Mouse (Mus musculus) T-helper 1 cell (primary cell): ENCODE measurements at regions not wholly inside any gene's neighbourhood (a gene's known extent, or its start where the extent isn't known, plus 50 kb on each side); places are given as distances from the start of the nearest gene placed in this dataset.

Source experiments
- in situ Hi-C: fragments of 300-600 bp; cut with MboI, MseI; formaldehyde crosslinking; loops from one replicate; pipeline ENCODE4 v1.15.1; 2025; ENCODE audit warnings: high pct_unique_total_duplicates

- in situ Hi-C loops, result loop anchor here (5.0 kb wide), 1 partner anchor 51 kb away; no protein-coding TSS in a partner anchor
Measured at GRCm38 (mm10) chr4:135033302-135033701, 87.2 kb upstream of the Runx3 start.

GRCm38 (mm10) chr4:135034406-135034805, 86.0 kb upstream of the Runx3 start:
- in situ Hi-C loops, result loop anchor here (5.0 kb wide), 1 partner anchor 52 kb away; no protein-coding TSS in a partner anchor

GRCm38 (mm10) chr4:135036764-135037163, 83.7 kb upstream of the Runx3 start:
- in situ Hi-C loops, result no loop called here

GRCm38 (mm10) chr4:135039234-135039633, 81.2 kb upstream of the Runx3 start:
- in situ Hi-C loops, result no loop called here

- in situ Hi-C loops, result no loop called here
Measured at GRCm38 (mm10) chr4:135041921-135042320, 78.5 kb upstream of the Runx3 start.

GRCm38 (mm10) chr4:135042501-135042900, 78.0 kb upstream of the Runx3 start:
- in situ Hi-C loops, result no loop called here

GRCm38 (mm10) chr4:135045054-135045453, 75.4 kb upstream of the Runx3 start:
- in situ Hi-C loops, result no loop called here

GRCm38 (mm10) chr4:135046619-135047018, 73.8 kb upstream of the Runx3 start:
- in situ Hi-C loops, result no loop called here

- in situ Hi-C loops, result no loop called here
Measured at GRCm38 (mm10) chr4:135047251-135047650, 73.2 kb upstream of the Runx3 start.

- in situ Hi-C loops, result no loop called here
Measured at GRCm38 (mm10) chr4:135047771-135048170, 72.7 kb upstream of the Runx3 start.

GRCm38 (mm10) chr4:135049924-135050323, 70.5 kb upstream of the Runx3 start:
- in situ Hi-C loops, result no loop called here

GRCm38 (mm10) chr4:135051466-135051865, 69.0 kb upstream of the Runx3 start:
- in situ Hi-C loops, result no loop called here

GRCm38 (mm10) chr4:135053585-135053984, 66.9 kb upstream of the Runx3 start:
- in situ Hi-C loops, result no loop called here

GRCm38 (mm10) chr4:135054353-135054752, 66.1 kb upstream of the Runx3 start:
- in situ Hi-C loops, result no loop called here

GRCm38 (mm10) chr4:135056371-135056770, 64.1 kb upstream of the Runx3 start:
- in situ Hi-C loops, result no loop called here

GRCm38 (mm10) chr4:135057286-135057685, 63.2 kb upstream of the Runx3 start:
- in situ Hi-C loops, result no loop called here

GRCm38 (mm10) chr4:135058895-135059294, 61.6 kb upstream of the Runx3 start:
- in situ Hi-C loops, result no loop called here

GRCm38 (mm10) chr4:135061030-135061743, 59.3 kb upstream of the Runx3 start:
- in situ Hi-C loops, result no loop called here

- in situ Hi-C loops, result loop anchor here (5.0 kb wide), 2 partner anchors 75 to 140 kb away; no protein-coding TSS in a partner anchor
Measured at GRCm38 (mm10) chr4:135066766-135067479, 53.5 kb upstream of the Runx3 start.

- in situ Hi-C loops, result loop anchor here (5.0 kb wide), 2 partner anchors 74 to 139 kb away; no protein-coding TSS in a partner anchor
Measured at GRCm38 (mm10) chr4:135067805-135068204, 52.6 kb upstream of the Runx3 start.

- in situ Hi-C loops, result loop anchor here (5.0 kb wide), 2 partner anchors 72 to 137 kb away; no protein-coding TSS in a partner anchor
Measured at GRCm38 (mm10) chr4:135069818-135070217, 50.6 kb upstream of the Runx3 start.
